Mouse (Mus musculus) ES-Bruce4 (cell line): ENCODE data around the gene Tmem120b.

Source experiments
- CTCF ChIP-seq: IDR thresholded peaks from one replicate; pipeline ENCODE4 v1.8.1; 2011; ENCODE audit warnings: low read depth, low read length
- EP300 ChIP-seq: IDR thresholded peaks from 2 replicates; pipeline ENCODE4 v1.6.1; 2011; ENCODE audit warnings: low read depth, low read length; ENCODE audit not compliant: insufficient read depth
- POLR2A ChIP-seq: IDR thresholded peaks from one replicate; pipeline ENCODE4 v1.8.1; 2011; ENCODE audit warnings: low read length; ENCODE audit not compliant: insufficient read depth

GRCm38 (mm10) chr5:123064207-123064606, 4.0 kb upstream of the Tmem120b start:
- TF ChIP-seq CTCF (no peak), EP300 (no peak), POLR2A (no peak)
